Mouse (Mus musculus): Measurements from ENCODE around the gene Olfr1281.
"Not testable (repeated sequence)": the region's sequence is repeated elsewhere in the genome, so short reads cannot be mapped to it uniquely, and the experiment has no call there.

The Olfr1281 gene

GRCm38 (mm10) chr2:111326220-111326619, at the start of gene Olfr1281:
TSS of gene Olfr1281 (plus strand) at chr2:111326520.
- DNase-seq (ENCODE audit: low spot score in 2 of 2) = no peak

GRCm38 (mm10) chr2:111289836-111290235, 36.5 kb upstream of the Olfr1281 start, which contains the start of gene Olfr1278:
TSS of gene Olfr1278 (plus strand) at chr2:111290136.
- DNase-seq (ENCODE audit: low spot score in 2 of 2) = no peak

- no peak for DNase-seq (ENCODE audit: low spot score in 2 of 2)
Measured at GRCm38 (mm10) chr2:111298541-111298940, 27.8 kb upstream of the Olfr1281 start.

GRCm38 (mm10) chr2:111300374-111300773, 25.9 kb upstream of the Olfr1281 start, which contains the start of gene Olfr1279:
TSS of gene Olfr1279 (plus strand) at chr2:111300635.
- no peak for DNase-seq (ENCODE audit: low spot score in 2 of 2)

- no peak for DNase-seq (ENCODE audit: low spot score in 2 of 2)
Measured at GRCm38 (mm10) chr2:111313717-111314116, 12.6 kb upstream of the Olfr1281 start, which contains the start of gene Olfr1280. TSS of gene Olfr1280 (plus strand) at chr2:111314017.

- DNase-seq (ENCODE audit: low spot score in 2 of 2) = not testable (repeated sequence)
Measured at GRCm38 (mm10) chr2:111333721-111334120, 7.4 kb downstream of the Olfr1281 start.

- DNase-seq (ENCODE audit: low spot score in 2 of 2) = no peak
Measured at GRCm38 (mm10) chr2:111335976-111336375, 9.7 kb downstream of the Olfr1281 start, which contains the start of gene Olfr1282. TSS of gene Olfr1282 (minus strand) at chr2:111336076.

- DNase-seq (ENCODE audit: low spot score in 2 of 2) = no peak
Measured at GRCm38 (mm10) chr2:111366490-111366889, 40.2 kb downstream of the Olfr1281 start, which contains the start of gene Olfr1283. TSS of gene Olfr1283 (plus strand) at chr2:111366790.

- DNase-seq (ENCODE audit: low spot score in 2 of 2) = no peak
Measured at GRCm38 (mm10) chr2:111375222-111375621, 48.9 kb downstream of the Olfr1281 start, which contains the start of gene Olfr1284. TSS of gene Olfr1284 (plus strand) at chr2:111375522.
